Comparison of ENCODE assay signal across 16 mouse cellular contexts in genomic region chr12:48616337-48616736, GRCm38 (mm10).
"Had no signal": no experiment of that assay in that cellular context is flagged by ENCODE, and none has a peak within 500 bp of the region (broad histone marks: within the 10 kb centered on the region; RNA-seq: fewer than 3 reads in every experiment).

No protein-coding gene starts in this region.

- H3K9me3 ChIP-seq: neural tube, embryonic 13.5 days; neural tube, embryonic 15.5 days; stomach, embryonic 15.5 days had no signal

- H3K36me3 ChIP-seq: neural tube, embryonic 13.5 days; neural tube, embryonic 15.5 days; stomach, embryonic 15.5 days had no signal

- H3K27ac ChIP-seq: neural tube, embryonic 13.5 days; neural tube, embryonic 15.5 days; stomach, embryonic 15.5 days; stomach, postnatal 0 days had no signal

- H3K4me3 ChIP-seq: neural tube, embryonic 13.5 days; neural tube, embryonic 15.5 days; stomach, embryonic 15.5 days had no signal

- H3K27me3 ChIP-seq: neural tube, embryonic 13.5 days; neural tube, embryonic 15.5 days; stomach, embryonic 15.5 days had no signal

- H3K9ac ChIP-seq: neural tube, embryonic 13.5 days; neural tube, embryonic 15.5 days; stomach, embryonic 15.5 days had no signal

- H3K4me2 ChIP-seq: neural tube, embryonic 13.5 days; neural tube, embryonic 15.5 days; stomach, embryonic 15.5 days had no signal

- DNase-seq: retina, postnatal 1 day; right cerebral cortex, adult 18-20 months; right cerebral cortex, postnatal 14 days; right cerebral cortex, postnatal 25 days; right cerebral cortex, postnatal 4 days; spleen, adult 18-20 months; thymus, adult 18-20 months; thymus, adult 2 months; thymus, postnatal 14 days; thymus, postnatal 25 days; thymus, postnatal 36 days; thymus, postnatal 4 days had no signal

- H3K4me1 ChIP-seq: neural tube, embryonic 13.5 days; neural tube, embryonic 15.5 days; stomach, embryonic 15.5 days had no signal
